Mouse (Mus musculus) limb, embryonic 11.5 days (tissue): ENCODE measurements at regions not wholly inside any gene's neighbourhood (a gene's known extent, or its start where the extent isn't known, plus 50 kb on each side); places are given as distances from the start of the nearest gene placed in this dataset.

Experiments used
- ATAC-seq: fragments of 200-750 bp; cut with Nextera tagmentation; 2 replicates; pipeline ENCODE4 v1.8.0; 2017; ENCODE audit warnings: low read depth; ENCODE audit not compliant: insufficient number of reproducible peaks, low FRiP score, low TSS enrichment
- DNase-seq: peaks from one replicate; pipeline ENCODE4 v3.0.0-alpha.2; 2015; ENCODE audit warnings: low spot score
- H3K27ac ChIP-seq: fragments of 300-500 bp; sonication (generic); replicated peaks from 2 replicates; pipeline ENCODE4 v1.5.1; 2014; ENCODE audit warnings: low read depth, mild to moderate bottlenecking, low read length
- H3K27me3 ChIP-seq: fragments of 300-500 bp; sonication (generic); 2 replicates; pipeline ENCODE4 v1.6.1; 2014; ENCODE audit warnings: mild to moderate bottlenecking, low read length, mixed read lengths; ENCODE audit not compliant: control insufficient read depth, insufficient read depth
- H3K36me3 ChIP-seq: fragments of 300-500 bp; sonication (generic); 2 replicates; pipeline ENCODE4 v1.6.1; 2014; ENCODE audit warnings: mild to moderate bottlenecking, low read length, moderate library complexity, mixed read lengths; ENCODE audit not compliant: control insufficient read depth, insufficient read depth
- H3K4me1 ChIP-seq: fragments of 300-500 bp; sonication (generic); 2 replicates; pipeline ENCODE4 v1.6.1; 2014; ENCODE audit warnings: low read length, mixed read lengths; ENCODE audit not compliant: control insufficient read depth, insufficient read depth
- H3K4me2 ChIP-seq: fragments of 300-500 bp; sonication (generic); 2 replicates; pipeline ENCODE4 v1.6.1; 2014; ENCODE audit warnings: low read depth, mild to moderate bottlenecking, moderate library complexity; ENCODE audit not compliant: severe bottlenecking
- H3K4me3 ChIP-seq: fragments of 300-500 bp; sonication (generic); 2 replicates; pipeline ENCODE4 v1.5.1; 2014; ENCODE audit warnings: low read depth, low read length
- H3K9ac ChIP-seq: fragments of 300-500 bp; sonication (generic); 2 replicates; pipeline ENCODE4 v1.6.1; 2014; ENCODE audit warnings: mild to moderate bottlenecking, low read length
- H3K9me3 ChIP-seq: fragments of 300-500 bp; sonication (generic); 2 replicates; pipeline ENCODE4 v1.6.1; 2016; ENCODE audit warnings: low read length; ENCODE audit not compliant: control insufficient read depth
- WGBS: fragments of 180-500 bp; shearing (Covaris S2); extraction: QIAGEN DNeasy Blood & Tissue Kit; methylation state at CpG from one replicate; pipeline ENCODE4 v1.1.7; 2014; 5-methylcytosine and 5-hydroxymethylcytosine counted together

GRCm38 (mm10) chr2:8562948-8563347, 1053.6 kb upstream of the Celf2 start:
- no peak overlapping the region for H3K4me3 ChIP-seq
- no peaks in the 10 kb centered on the region for H3K27me3 ChIP-seq
- no peak overlapping the region for H3K27ac ChIP-seq
- ATAC-seq (no peak), DNase-seq (no peak)
- H3K36me3 ChIP-seq, result no peaks in the 10 kb centered on the region
- H3K4me1 ChIP-seq, result no peaks in the 10 kb centered on the region
- no peaks in the 10 kb centered on the region for H3K9me3 ChIP-seq
- no peak overlapping the region for H3K9ac ChIP-seq
- H3K4me2 ChIP-seq, result no peak overlapping the region
- 80% methylated on average over 6 of the region's 6 CpGs for WGBS

- Histone ChIP-seq H3K27ac (no peak overlapping the region), H3K36me3 (no peaks in the 10 kb centered on the region), H3K27me3 (no peaks in the 10 kb centered on the region), H3K9ac (no peak overlapping the region), H3K9me3 (no peaks in the 10 kb centered on the region), H3K4me1 (no peaks in the 10 kb centered on the region), H3K4me3 (no peak overlapping the region), H3K4me2 (no peak overlapping the region)
- ATAC-seq, result no peak
- no peak for DNase-seq
Observed at GRCm38 (mm10) chr2:8546116-8546515, 1036.8 kb upstream of the Celf2 start.

GRCm38 (mm10) chr2:8536842-8537241, 1027.5 kb upstream of the Celf2 start:
- no peaks in the 10 kb centered on the region for H3K27me3 ChIP-seq
- H3K27ac ChIP-seq, result no peak overlapping the region
- no peak overlapping the region for H3K4me2 ChIP-seq
- H3K9ac ChIP-seq, result no peak overlapping the region
- no peak overlapping the region for H3K4me3 ChIP-seq
- 22% methylated on average over 1 of the region's 1 CpGs for WGBS
- H3K9me3 ChIP-seq, result no peaks in the 10 kb centered on the region
- no peaks in the 10 kb centered on the region for H3K36me3 ChIP-seq
- no peaks in the 10 kb centered on the region for H3K4me1 ChIP-seq
- no peak for ATAC-seq
- DNase-seq, result no peak

- WGBS, result 51% methylated on average over 1 of the region's 1 CpGs
Observed at GRCm38 (mm10) chr2:8498466-8498865, 989.1 kb upstream of the Celf2 start.

GRCm38 (mm10) chr2:8477827-8478528, 968.6 kb upstream of the Celf2 start:
- no peak for DNase-seq

More at GRCm38 (mm10) chr2:8498466-8498865, 989.1 kb upstream of the Celf2 start:
- ATAC-seq, result no peak
- DNase-seq, result no peak
- no peaks in the 10 kb centered on the region for H3K9me3 ChIP-seq
- no peaks in the 10 kb centered on the region for H3K36me3 ChIP-seq
- H3K4me3 ChIP-seq, result no peak overlapping the region
- no peak overlapping the region for H3K4me2 ChIP-seq
- H3K27me3 ChIP-seq, result no peaks in the 10 kb centered on the region
- H3K27ac ChIP-seq, result no peak overlapping the region
- H3K9ac ChIP-seq, result no peak overlapping the region
- H3K4me1 ChIP-seq, result no peaks in the 10 kb centered on the region

GRCm38 (mm10) chr2:8470546-8470945, 961.2 kb upstream of the Celf2 start:
- Histone ChIP-seq H3K36me3 (no peaks in the 10 kb centered on the region), H3K27me3 (no peaks in the 10 kb centered on the region), H3K4me3 (no peak overlapping the region), H3K9me3 (no peaks in the 10 kb centered on the region), H3K4me1 (no peaks in the 10 kb centered on the region), H3K9ac (no peak overlapping the region), H3K4me2 (no peak overlapping the region), H3K27ac (no peak overlapping the region)
- DNase-seq, result no peak
- WGBS, result 84% methylated on average over 1 of the region's 1 CpGs
- no peak for ATAC-seq

More at GRCm38 (mm10) chr2:8477827-8478528, 968.6 kb upstream of the Celf2 start:
- no peak overlapping the region for H3K4me3 ChIP-seq
- no peaks in the 10 kb centered on the region for H3K36me3 ChIP-seq
- no peak overlapping the region for H3K4me2 ChIP-seq
- H3K9ac ChIP-seq, result no peak overlapping the region
- no peak for ATAC-seq
- 51% methylated on average over 6 of the region's 6 CpGs for WGBS
- H3K9me3 ChIP-seq, result no peaks in the 10 kb centered on the region
- no peaks in the 10 kb centered on the region for H3K27me3 ChIP-seq
- no peaks in the 10 kb centered on the region for H3K4me1 ChIP-seq
- H3K27ac ChIP-seq, result no peak overlapping the region

- Histone ChIP-seq H3K4me2 (no peak overlapping the region), H3K9ac (no peak overlapping the region), H3K4me3 (no peak overlapping the region), H3K9me3 (no peaks in the 10 kb centered on the region), H3K4me1 (no peaks in the 10 kb centered on the region), H3K36me3 (no peaks in the 10 kb centered on the region), H3K27me3 (no peaks in the 10 kb centered on the region), H3K27ac (no peak overlapping the region)
- ATAC-seq (no peak), DNase-seq (no peak)
- 61% methylated on average over 2 of the region's 2 CpGs for WGBS
Observed at GRCm38 (mm10) chr2:8468989-8469388, 959.6 kb upstream of the Celf2 start.

GRCm38 (mm10) chr2:8468351-8468750, 959.0 kb upstream of the Celf2 start:
- Histone ChIP-seq H3K27ac (no peak overlapping the region), H3K4me1 (no peaks in the 10 kb centered on the region), H3K27me3 (no peaks in the 10 kb centered on the region), H3K36me3 (no peaks in the 10 kb centered on the region), H3K9ac (no peak overlapping the region), H3K9me3 (no peaks in the 10 kb centered on the region), H3K4me3 (no peak overlapping the region), H3K4me2 (no peak overlapping the region)
- no peak for ATAC-seq
- no peak for DNase-seq
